Comparison of ENCODE assay signal across 25 mouse cellular contexts in the genomic region with DNA sequence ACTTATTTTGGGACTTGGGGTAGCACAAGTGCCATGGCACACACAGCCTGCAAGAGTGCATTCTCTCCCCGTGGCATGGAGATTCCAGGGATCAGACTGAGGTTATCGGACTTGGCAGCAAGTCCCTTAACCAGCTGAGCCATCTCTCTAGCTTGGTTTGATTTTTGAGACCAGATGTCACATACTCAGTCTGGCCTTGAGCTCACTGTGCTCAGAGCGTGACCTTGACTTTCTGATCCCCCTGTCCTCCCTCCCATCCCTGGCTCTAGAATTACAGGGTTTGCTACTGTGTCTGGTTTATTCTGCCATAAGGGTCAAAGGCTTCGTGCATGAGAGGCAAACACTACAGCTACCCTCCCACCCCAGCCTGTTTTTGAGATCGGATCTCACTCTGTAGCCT. TPM values are rescaled to one million over a fixed set of nuclear protein-coding genes. Genes with fewer than 3 reads are reported as not detected.
DNase-seq lines count a peak whose midpoint lies in the region; ATAC-seq and TF ChIP-seq lines count a peak whose summit lies in the region.
"Had no signal": no experiment of that assay in that cellular context is flagged by ENCODE, and none has a peak within 500 bp of the region (broad histone marks: within the 10 kb centered on the region; RNA-seq: fewer than 3 reads in every experiment).

No protein-coding gene starts in this region.

- H3K4me2 ChIP-seq in heart, embryonic 16.5 days (ENCODE audit: low read depth, low read length), result no peak overlapping the region
- no peak overlapping the region for H3K4me2 ChIP-seq in kidney, postnatal 0 days (ENCODE audit: low read length)
- H3K4me2 ChIP-seq: embryonic facial prominence, embryonic 12.5 days; forebrain, embryonic 15.5 days; heart, embryonic 15.5 days; hindbrain, embryonic 14.5 days had no signal

- peaks cover 8% of the 10 kb centered on the region for H3K4me1 ChIP-seq in heart, embryonic 16.5 days (ENCODE audit: control insufficient read depth, insufficient read depth, low read length)
- H3K4me1 ChIP-seq in kidney, postnatal 0 days (replicated peaks; ENCODE audit: insufficient read depth, low read length), result 0 out of 2 replicates have a peak, but pooled peaks cover 3% of the 10 kb centered on the region
- H3K4me1 ChIP-seq: embryonic facial prominence, embryonic 12.5 days; forebrain, embryonic 15.5 days had no signal

- no peak overlapping the region for H3K4me3 ChIP-seq in heart, embryonic 16.5 days (ENCODE audit: low read length)
- no peak overlapping the region for H3K4me3 ChIP-seq in kidney, postnatal 0 days (replicated peaks; ENCODE audit: low read depth, low read length)
- H3K4me3 ChIP-seq: embryonic facial prominence, embryonic 12.5 days; forebrain, embryonic 15.5 days; heart, embryonic 10.5 days; heart, embryonic 15.5 days had no signal

- H3K36me3 ChIP-seq in heart, embryonic 16.5 days (ENCODE audit: control insufficient read depth, insufficient read depth), result no peaks in the 10 kb centered on the region
- H3K36me3 ChIP-seq in kidney, postnatal 0 days (ENCODE audit: insufficient read depth, low read length), result no peaks in the 10 kb centered on the region
- H3K36me3 ChIP-seq: embryonic facial prominence, embryonic 12.5 days; forebrain, embryonic 15.5 days; heart, embryonic 10.5 days; heart, embryonic 15.5 days had no signal

- 0 out of 2 replicates have a peak overlapping the region, but pooled peaks have one; percentile 24 for H3K27ac ChIP-seq in heart, embryonic 16.5 days (ENCODE audit: low read length)
- H3K27ac ChIP-seq in kidney, postnatal 0 days, result no peak overlapping the region
- H3K27ac ChIP-seq: embryonic facial prominence, embryonic 12.5 days; forebrain, embryonic 15.5 days; heart, embryonic 10.5 days; heart, embryonic 15.5 days; hindbrain, embryonic 14.5 days had no signal

- H3K9ac ChIP-seq in heart, embryonic 16.5 days (ENCODE audit: low read length), result peak overlapping the region; percentile 30; the same call in 1 of the 2 replicates
- no peak overlapping the region for H3K9ac ChIP-seq in kidney, postnatal 0 days (ENCODE audit: low read depth, low read length)
- H3K9ac ChIP-seq: embryonic facial prominence, embryonic 12.5 days; forebrain, embryonic 15.5 days; heart, embryonic 15.5 days; hindbrain, embryonic 14.5 days had no signal

- peak; percentile 71 for DNase-seq in adrenal gland, adult 2 months
- DNase-seq in adrenal gland, adult 8-10 months, result no peak
- no peak for DNase-seq in heart, adult 11 months
- peak; percentile 44 for DNase-seq in kidney, postnatal 0 days (ENCODE audit: low spot score)
- DNase-seq in kidney, postnatal 25 days, result no peak
- peak; percentile 41 for DNase-seq in ES-CJ7 (ENCODE audit: low read depth, low spot score)
- DNase-seq: cerebellum, adult 11-12 months; cerebellum, adult 9-10 months; cerebellum, postnatal 25 days; gastrocnemius, postnatal 36 days; heart, adult 18-20 months had no signal

- whole genome bisulfite sequencing in heart, embryonic 16.5 days, result 47% methylated on average over 5 of the region's 5 CpGs
- WGBS in kidney, postnatal 0 days, result 34% methylated on average over 5 of the region's 5 CpGs

- no peak for ATAC-seq in heart, embryonic 16.5 days (replicated peaks; ENCODE audit: extremely low read depth, insufficient read depth, low FRiP score)
- ATAC-seq in kidney, postnatal 0 days (replicated peaks; ENCODE audit: low FRiP score, low read depth), result no peak
- ATAC-seq: activated CD4-positive, CD25-positive, alpha-beta regulatory T cell, adult 4 months; forebrain, embryonic 15.5 days; intestine, embryonic 16.5 days; Patski had no signal

- TF ChIP-seq CTCF in kidney, postnatal 0 days (IDR thresholded peaks at IDR 0.05; ENCODE audit: low read depth), result no peak

- no peaks in the 10 kb centered on the region for H3K27me3 ChIP-seq in heart, embryonic 16.5 days (ENCODE audit: control insufficient read depth, insufficient read depth, low read length)
- H3K27me3 ChIP-seq in kidney, postnatal 0 days (ENCODE audit: insufficient read depth, low read length), result no peaks in the 10 kb centered on the region
- H3K27me3 ChIP-seq: heart, embryonic 15.5 days; Patski had no signal

- no peaks in the 10 kb centered on the region for H3K9me3 ChIP-seq in heart, embryonic 16.5 days (replicated peaks; ENCODE audit: control insufficient read depth, low read length)
- H3K9me3 ChIP-seq in kidney, postnatal 0 days (replicated peaks; ENCODE audit: low read length), result no peaks in the 10 kb centered on the region
- H3K9me3 ChIP-seq: embryonic facial prominence, embryonic 12.5 days; forebrain, embryonic 15.5 days; heart, embryonic 10.5 days; heart, embryonic 15.5 days had no signal

RNA-seq across cellular contexts. Expression of a gene that starts 6.3 kb away (rescaled TPM):
- 1 to 10 TPM; 1.7 to 3.1 TPM for total RNA-seq in adrenal gland, adult 2 months (2021)
- 2.7 and 3.0 TPM in 2 replicates for polyA plus RNA-seq in adrenal gland, adult 2 months (2012; rRNA removed)
- total RNA-seq in adrenal gland, adult 8-10 months (2022), result 1 to 10 TPM; 1.5 to 8.1 (median 5.0) TPM
- polyA plus RNA-seq in heart, embryonic 16.5 days (2015; fragmentation: Nextera tagmentation; extraction: Ambion mirVana), result 5.8 and 6.0 TPM in 2 replicates
- polyA plus RNA-seq in kidney, postnatal 0 days (2015; fragmentation: Nextera tagmentation; extraction: Ambion mirVana), result 12.0 and 12.1 TPM in 2 replicates

RNA-seq across cellular contexts. Expression of a gene that starts 12.2 kb away (rescaled TPM):
- 10 to 100 TPM in 1 of 2 experiments, 1 to 10 TPM in 1; 4.6 to 12.8 TPM for total RNA-seq in adrenal gland, adult 2 months (2021)
- polyA plus RNA-seq in adrenal gland, adult 2 months (2012; rRNA removed), result 6.0 and 13.4 TPM in 2 replicates
- total RNA-seq in adrenal gland, adult 8-10 months (2022), result 10 to 100 TPM in 2 of 4 experiments, 1 to 10 TPM in 2; 2.5 to 32.7 (median 16.9) TPM
- polyA plus RNA-seq in heart, embryonic 16.5 days (2015; fragmentation: Nextera tagmentation; extraction: Ambion mirVana), result 2.2 and 3.0 TPM in 2 replicates
- 0.63 and 0.98 TPM in 2 replicates for polyA plus RNA-seq in kidney, postnatal 0 days (2015; fragmentation: Nextera tagmentation; extraction: Ambion mirVana)
- polyA plus RNA-seq: activated CD4-positive, CD25-positive, alpha-beta regulatory T cell, adult 4 months had no signal

RNA-seq across cellular contexts. Expression of a gene that starts 16.0 kb away (rescaled TPM):
- 1 to 10 TPM in 1 of 2 experiments, under 1 TPM in 1; 0.23 to 1.1 TPM for total RNA-seq in adrenal gland, adult 2 months (2021)
- 0.81 and 0.94 TPM in 2 replicates for polyA plus RNA-seq in adrenal gland, adult 2 months (2012; rRNA removed)
- total RNA-seq in adrenal gland, adult 8-10 months (2022), result 1 to 10 TPM in 1 of 4 experiments, under 1 TPM in 3; 0.45 to 1.1 (median 0.72) TPM
- 3.1 TPM in 2 replicates for polyA plus RNA-seq in heart, embryonic 16.5 days (2015; fragmentation: Nextera tagmentation; extraction: Ambion mirVana)
- polyA plus RNA-seq in kidney, postnatal 0 days (2015; fragmentation: Nextera tagmentation; extraction: Ambion mirVana), result 22.9 and 23.0 TPM in 2 replicates
- polyA plus RNA-seq: activated CD4-positive, CD25-positive, alpha-beta regulatory T cell, adult 4 months; cortical plate, adult 2 months had no signal

RNA-seq across cellular contexts. Expression of a gene that starts 23.7 kb away (rescaled TPM):
- total RNA-seq in adrenal gland, adult 2 months (2021), result 10 to 100 TPM; 47.3 to 74.8 TPM
- 66.0 and 73.6 TPM in 2 replicates for polyA plus RNA-seq in adrenal gland, adult 2 months (2012; rRNA removed)
- total RNA-seq in adrenal gland, adult 8-10 months (2022), result 100 to 1,000 TPM in 2 of 4 experiments, 10 to 100 TPM in 2; 73.0 to 121 (median 97.6) TPM
- polyA plus RNA-seq in heart, embryonic 16.5 days (2015; fragmentation: Nextera tagmentation; extraction: Ambion mirVana), result 3.6 TPM in 2 replicates
- 2.7 and 3.3 TPM in 2 replicates for polyA plus RNA-seq in kidney, postnatal 0 days (2015; fragmentation: Nextera tagmentation; extraction: Ambion mirVana)

RNA-seq across cellular contexts. Expression of a gene that starts 25.7 kb away (rescaled TPM):
- total RNA-seq in adrenal gland, adult 2 months (2021), result not detected
- polyA plus RNA-seq in adrenal gland, adult 2 months (2012; rRNA removed), result not detected in 2 replicates
- total RNA-seq in adrenal gland, adult 8-10 months (2022), result not detected
- not detected in 2 replicates for polyA plus RNA-seq in heart, embryonic 16.5 days (2015; fragmentation: Nextera tagmentation; extraction: Ambion mirVana)
- not detected in 2 replicates for polyA plus RNA-seq in kidney, postnatal 0 days (2015; fragmentation: Nextera tagmentation; extraction: Ambion mirVana)
- total RNA-seq: gastrocnemius, adult 8-10 months; gastrocnemius, postnatal 36 days; heart, adult 18-20 months; hematopoietic stem cell, adult 5-6 weeks had no signal
- polyA plus RNA-seq: C2C12; cortical plate, adult 2 months; embryonic facial prominence, embryonic 12.5 days; forebrain, embryonic 11.5 days; forebrain, embryonic 15.5 days; heart, embryonic 10.5 days; heart, embryonic 15.5 days; hindbrain, embryonic 14.5 days; intestine, embryonic 16.5 days; Patski had no signal

Comparison
In these comparisons a context has a peak if more than half of its experiments do, and no peak if none do; other contexts are left out.
1. DNase-seq: peak in adrenal gland, adult 2 months (single experiment), kidney, postnatal 0 days (single experiment) and ES-CJ7 (single experiment); none in adrenal gland, adult 8-10 months (single experiment), heart, adult 11 months (single experiment) and kidney, postnatal 25 days (0 of 2).